Mouse (Mus musculus): ENCODE results near the gene Slc16a6. TPM values are rescaled to one million over a fixed set of nuclear protein-coding genes. Genes with fewer than 3 reads are reported as not detected.

Gene Slc16a6
- polyA plus RNA-seq, 1 experiment from 2014 or later = 11.9 TPM

DNA sequence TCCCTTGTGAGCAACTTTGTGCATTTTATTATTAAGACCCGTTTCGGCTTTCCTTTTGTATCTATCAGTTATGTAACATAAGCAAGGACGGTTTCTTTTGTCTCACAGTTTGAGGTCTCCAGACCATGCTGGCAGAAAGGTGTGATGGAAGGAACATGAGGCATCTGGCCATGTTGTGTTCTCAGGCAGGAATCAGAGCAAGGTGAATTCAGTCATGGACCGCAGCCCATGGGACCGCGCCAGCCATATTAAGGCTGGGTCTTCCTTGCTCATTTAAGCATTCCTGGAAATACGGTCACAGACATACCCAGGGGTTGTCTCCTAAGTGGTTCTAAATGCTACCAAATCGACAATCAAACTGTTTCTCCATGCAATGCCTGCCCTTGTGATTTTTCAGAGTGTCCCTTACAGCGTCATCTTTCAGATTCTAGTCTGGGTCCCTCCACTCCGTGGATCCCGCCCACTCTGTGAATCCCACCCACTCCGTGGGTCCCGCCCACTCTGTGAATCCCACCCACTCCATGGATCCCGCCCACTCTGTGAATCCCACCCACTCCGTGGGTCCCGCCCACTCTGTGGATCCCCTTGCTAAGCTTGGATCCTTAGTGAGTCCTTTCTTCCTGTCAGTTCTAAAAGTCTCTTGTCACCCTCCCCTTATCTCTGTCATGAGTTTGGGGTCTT is 39.7 kb upstream of the Slc16a6 start:
- Histone ChIP-seq H3K36me3 (ENCODE audit: control insufficient read depth, insufficient read depth, low read length) (no peaks in the 10 kb centered on the region), H3K9me3 (ENCODE audit: control insufficient read depth, low read length) (no peaks in the 10 kb centered on the region), H3K9ac (ENCODE audit: low read length) (no peak overlapping the region), H3K27me3 (ENCODE audit: control insufficient read depth, insufficient read depth, low read length) (no peaks in the 10 kb centered on the region), H3K4me1 (replicated peaks; ENCODE audit: control insufficient read depth, insufficient read depth) (no peaks in the 10 kb centered on the region), H3K27ac (replicated peaks) (no peak overlapping the region), H3K4me3 (ENCODE audit: low read depth, low read length) (no peak overlapping the region), H3K4me2 (replicated peaks; ENCODE audit: low read depth) (no peak overlapping the region)
- WGBS = 87% methylated on average over 16 of the region's 16 CpGs
- ATAC-seq (ENCODE audit: low FRiP score, low TSS enrichment) = no peak
- DNase-seq (ENCODE audit: low spot score) = no peak
- no peak for TF ChIP-seq CTCF (IDR thresholded peaks at IDR 0.05; ENCODE audit: low read depth)
- TF ChIP-seq EP300 (optimal IDR thresholded peaks at IDR 0.05) = no peak

DNA sequence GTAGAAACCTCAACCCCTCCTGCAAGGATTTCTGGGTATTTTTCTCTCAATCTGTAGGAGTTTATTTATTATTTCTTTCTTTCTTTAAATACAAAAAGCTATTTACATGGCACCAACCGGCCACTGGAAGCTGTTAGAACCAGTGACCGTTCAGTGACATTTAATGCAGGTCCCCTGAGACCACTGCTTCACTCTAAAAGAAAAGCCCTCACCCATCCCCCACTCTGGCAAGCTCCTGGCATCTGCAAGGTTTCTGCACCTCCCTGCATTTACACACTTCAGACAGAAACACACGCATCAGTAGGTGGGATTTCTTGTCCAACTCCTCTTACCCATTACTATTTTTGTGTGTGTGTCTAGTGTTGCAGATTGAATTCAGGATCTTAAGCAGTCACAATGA is 33.7 kb upstream of the Slc16a6 start:
- 47% methylated on average over 3 of the region's 3 CpGs for WGBS
- no peaks in the 10 kb centered on the region for H3K9me3 ChIP-seq (ENCODE audit: control insufficient read depth, low read length)
- H3K4me1 ChIP-seq (replicated peaks; ENCODE audit: control insufficient read depth, insufficient read depth) = no peaks in the 10 kb centered on the region
- no peak overlapping the region for H3K4me3 ChIP-seq (ENCODE audit: low read depth, low read length)
- no peak overlapping the region for H3K27ac ChIP-seq (replicated peaks)
- H3K27me3 ChIP-seq (ENCODE audit: control insufficient read depth, insufficient read depth, low read length) = no peaks in the 10 kb centered on the region
- no peak for TF ChIP-seq EP300 (optimal IDR thresholded peaks at IDR 0.05)
- TF ChIP-seq CTCF (IDR thresholded peaks at IDR 0.05; ENCODE audit: low read depth) = no peak
- no peak overlapping the region for H3K4me2 ChIP-seq (replicated peaks; ENCODE audit: low read depth)
- no peak overlapping the region for H3K9ac ChIP-seq (ENCODE audit: low read length)
- no peaks in the 10 kb centered on the region for H3K36me3 ChIP-seq (ENCODE audit: control insufficient read depth, insufficient read depth, low read length)
- DNase-seq (ENCODE audit: low spot score) = no peak
- ATAC-seq (ENCODE audit: low FRiP score, low TSS enrichment) = no peak

DNA sequence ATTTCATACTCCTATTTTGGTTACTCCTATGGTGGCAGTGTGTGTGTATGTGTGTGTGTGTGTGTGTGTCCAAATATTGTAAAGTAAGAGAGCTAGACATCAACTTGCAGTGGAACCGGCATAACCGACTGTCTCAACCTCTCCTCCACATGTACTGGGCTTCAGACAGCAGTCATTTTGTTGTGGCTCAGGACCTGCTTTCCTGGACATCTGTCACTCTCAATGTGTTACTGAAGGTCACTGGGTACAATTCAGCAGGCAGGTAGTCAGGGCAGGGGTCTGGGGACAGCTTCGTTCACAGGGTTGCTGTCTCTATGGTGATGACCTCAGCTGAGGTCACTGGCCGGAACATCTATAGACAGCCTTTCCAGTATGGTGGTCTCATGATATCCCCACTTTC is 32.4 kb upstream of the Slc16a6 start:
- no peaks in the 10 kb centered on the region for H3K4me1 ChIP-seq (replicated peaks; ENCODE audit: control insufficient read depth, insufficient read depth)
- no peak overlapping the region for H3K27ac ChIP-seq (replicated peaks)
- H3K4me3 ChIP-seq (ENCODE audit: low read depth, low read length) = no peak overlapping the region
- H3K9ac ChIP-seq (ENCODE audit: low read length) = no peak overlapping the region
- WGBS = 84% methylated on average over 4 of the region's 4 CpGs
- DNase-seq (ENCODE audit: low spot score) (no peak), ATAC-seq (ENCODE audit: low FRiP score, low TSS enrichment) (no peak)
- H3K4me2 ChIP-seq (replicated peaks; ENCODE audit: low read depth) = no peak overlapping the region
- TF ChIP-seq CTCF (IDR thresholded peaks at IDR 0.05; ENCODE audit: low read depth) (no peak), EP300 (optimal IDR thresholded peaks at IDR 0.05) (no peak)
- H3K9me3 ChIP-seq (ENCODE audit: control insufficient read depth, low read length) = no peaks in the 10 kb centered on the region
- no peaks in the 10 kb centered on the region for H3K27me3 ChIP-seq (ENCODE audit: control insufficient read depth, insufficient read depth, low read length)
- H3K36me3 ChIP-seq (ENCODE audit: control insufficient read depth, insufficient read depth, low read length) = no peaks in the 10 kb centered on the region

DNA sequence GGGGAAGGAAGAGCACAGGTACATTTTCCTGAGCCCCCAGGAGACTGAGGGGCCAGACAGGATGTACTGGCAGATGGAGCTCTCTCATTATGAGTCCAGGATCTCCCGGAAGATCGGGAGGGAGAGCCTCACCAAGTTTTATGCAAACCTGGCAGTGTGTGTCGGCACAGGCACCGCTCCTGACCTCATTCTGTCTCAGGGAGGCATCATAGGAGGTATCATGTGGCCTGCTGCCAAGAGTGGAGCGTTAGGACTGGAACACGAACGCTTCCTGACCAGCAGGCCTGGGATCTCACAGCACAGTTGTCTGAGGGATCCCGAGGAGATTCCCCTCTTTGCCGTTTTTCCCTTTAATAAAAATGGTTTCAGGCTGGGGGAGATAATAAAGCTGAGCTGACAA is 31.6 kb upstream of the Slc16a6 start:
- Histone ChIP-seq H3K4me1 (replicated peaks; ENCODE audit: control insufficient read depth, insufficient read depth) (no peaks in the 10 kb centered on the region), H3K36me3 (ENCODE audit: control insufficient read depth, insufficient read depth, low read length) (no peaks in the 10 kb centered on the region), H3K27me3 (ENCODE audit: control insufficient read depth, insufficient read depth, low read length) (no peaks in the 10 kb centered on the region), H3K4me2 (replicated peaks; ENCODE audit: low read depth) (no peak overlapping the region), H3K4me3 (ENCODE audit: low read depth, low read length) (no peak overlapping the region), H3K27ac (replicated peaks) (no peak overlapping the region), H3K9ac (ENCODE audit: low read length) (no peak overlapping the region), H3K9me3 (ENCODE audit: control insufficient read depth, low read length) (no peaks in the 10 kb centered on the region)
- TF ChIP-seq CTCF (IDR thresholded peaks at IDR 0.05; ENCODE audit: low read depth) (no peak), EP300 (optimal IDR thresholded peaks at IDR 0.05) (no peak)
- DNase-seq (ENCODE audit: low spot score) = no peak
- ATAC-seq (ENCODE audit: low FRiP score, low TSS enrichment) = no peak
- WGBS = 56% methylated on average over 9 of the region's 9 CpGs

DNA sequence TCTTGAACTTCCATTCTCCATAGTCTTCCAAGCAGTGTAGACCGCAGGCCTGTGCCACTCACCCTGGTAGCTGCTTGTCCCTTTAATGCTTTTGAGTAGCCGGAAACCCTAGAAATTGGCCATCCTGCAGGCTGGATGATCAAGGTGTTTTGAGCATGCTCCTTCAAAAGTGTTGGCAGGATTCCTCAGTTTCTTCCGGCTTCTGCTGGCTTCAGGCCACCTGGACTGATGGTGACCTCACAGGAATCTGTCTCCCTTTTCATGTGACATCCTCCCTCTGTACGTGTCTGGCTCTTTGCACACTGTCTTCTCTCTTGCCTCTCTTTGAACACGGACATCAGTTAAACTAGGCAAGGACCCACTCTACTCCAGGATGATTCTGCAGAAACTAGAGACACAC is 26.8 kb upstream of the Slc16a6 start:
- Histone ChIP-seq H3K4me2 (replicated peaks; ENCODE audit: low read depth) (no peak overlapping the region), H3K36me3 (ENCODE audit: control insufficient read depth, insufficient read depth, low read length) (no peaks in the 10 kb centered on the region), H3K9ac (ENCODE audit: low read length) (no peak overlapping the region), H3K9me3 (ENCODE audit: control insufficient read depth, low read length) (no peaks in the 10 kb centered on the region), H3K4me3 (ENCODE audit: low read depth, low read length) (no peak overlapping the region), H3K27me3 (ENCODE audit: control insufficient read depth, insufficient read depth, low read length) (no peaks in the 10 kb centered on the region), H3K27ac (replicated peaks) (no peak overlapping the region), H3K4me1 (replicated peaks; ENCODE audit: control insufficient read depth, insufficient read depth) (no peaks in the 10 kb centered on the region)
- DNase-seq (ENCODE audit: low spot score) = no peak
- ATAC-seq (ENCODE audit: low FRiP score, low TSS enrichment) = no peak
- 77% methylated on average over 5 of the region's 5 CpGs for WGBS
- TF ChIP-seq EP300 (optimal IDR thresholded peaks at IDR 0.05) (no peak), CTCF (IDR thresholded peaks at IDR 0.05; ENCODE audit: low read depth) (no peak)

DNA sequence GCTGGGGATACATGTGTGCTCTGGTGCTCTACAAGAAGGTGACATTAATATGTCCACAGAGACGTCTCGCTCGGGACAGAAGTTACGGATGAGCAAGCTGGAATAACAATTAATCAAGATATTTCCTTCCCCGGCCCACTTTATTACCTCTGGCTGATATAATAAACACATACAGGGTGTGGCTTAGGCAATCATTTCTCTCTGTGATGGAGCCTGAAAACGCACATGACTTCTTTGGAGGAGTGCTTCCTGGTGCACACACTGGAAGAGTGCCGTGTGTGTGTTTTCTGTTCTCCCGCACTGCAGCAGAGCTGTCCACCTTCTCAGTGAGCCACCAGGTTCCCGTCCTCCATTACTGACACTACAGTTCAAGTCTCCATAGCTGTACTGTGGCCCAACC is 24.6 kb upstream of the Slc16a6 start:
- H3K36me3 ChIP-seq (ENCODE audit: control insufficient read depth, insufficient read depth, low read length) = no peaks in the 10 kb centered on the region
- H3K9me3 ChIP-seq (ENCODE audit: control insufficient read depth, low read length) = no peaks in the 10 kb centered on the region
- H3K9ac ChIP-seq (ENCODE audit: low read length) = no peak overlapping the region
- TF ChIP-seq EP300 (optimal IDR thresholded peaks at IDR 0.05) (no peak), CTCF (IDR thresholded peaks at IDR 0.05; ENCODE audit: low read depth) (no peak)
- WGBS = 45% methylated on average over 9 of the region's 9 CpGs
- H3K4me3 ChIP-seq (ENCODE audit: low read depth, low read length) = no peak overlapping the region
- no peak overlapping the region for H3K4me2 ChIP-seq (replicated peaks; ENCODE audit: low read depth)
- H3K27me3 ChIP-seq (ENCODE audit: control insufficient read depth, insufficient read depth, low read length) = no peaks in the 10 kb centered on the region
- no peak overlapping the region for H3K27ac ChIP-seq (replicated peaks)
- DNase-seq (ENCODE audit: low spot score) (no peak), ATAC-seq (ENCODE audit: low FRiP score, low TSS enrichment) (peak; percentile 63)
- no peaks in the 10 kb centered on the region for H3K4me1 ChIP-seq (replicated peaks; ENCODE audit: control insufficient read depth, insufficient read depth)
